Mouse (Mus musculus) embryonic fibroblast, embryonic 13.5 days (primary cell): ENCODE results near the gene Gstz1.

Experiments
- CTCF ChIP-seq: IDR thresholded peaks from 2 replicates; pipeline ENCODE4 v1.5.1; 2011; ENCODE audit warnings: mild to moderate bottlenecking, control low read depth, low read length, moderate library complexity, borderline replicate concordance; ENCODE audit not compliant: insufficient read depth
- POLR2A ChIP-seq: IDR thresholded peaks from 2 replicates; pipeline ENCODE4 v1.6.1; 2011; ENCODE audit warnings: low read depth, mild to moderate bottlenecking, control low read depth, low read length, moderate library complexity

DNA sequence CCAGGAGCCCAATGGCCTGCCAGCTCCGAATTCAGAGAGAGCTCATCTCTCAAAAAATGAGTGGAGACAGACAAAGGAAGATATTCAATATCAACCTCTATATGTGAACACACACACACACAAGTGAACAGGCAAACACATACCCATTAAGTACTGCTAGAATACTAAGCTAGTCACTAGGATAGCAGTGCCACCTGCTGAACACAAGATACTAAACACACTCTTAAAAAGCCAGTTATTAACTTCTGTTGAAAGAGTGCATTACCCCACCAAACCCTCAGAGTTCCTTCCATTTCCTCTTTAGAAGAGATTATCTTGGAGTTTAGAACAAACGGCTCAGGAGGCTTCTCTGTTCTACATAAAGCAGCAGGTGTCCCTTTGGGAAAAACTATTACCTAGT, 4.8 kb upstream of the Gstz1 start:
- no peak for TF ChIP-seq CTCF
- TF ChIP-seq POLR2A: no peak
